ENCODE assay signal across 26 mouse cellular contexts in genomic region chr6:119996480-119996879, GRCm38 (mm10). TPM values are rescaled to one million over a fixed set of nuclear protein-coding genes. Genes with fewer than 3 reads are reported as not detected.
A peak's percentile ranks its signal among the peaks of the same experiment; 100 is the strongest.
DNase-seq lines count a peak whose midpoint lies in the region; ATAC-seq and TF ChIP-seq lines count a peak whose summit lies in the region.
"Had no signal": no experiment of that assay in that cellular context is flagged by ENCODE, and none has a peak within 500 bp of the region (broad histone marks: within the 10 kb centered on the region; RNA-seq: fewer than 3 reads in every experiment).

No protein-coding gene starts in this region.

- H3K4me2 ChIP-seq in intestine, postnatal 0 days (replicated peaks; ENCODE audit: low read depth), result no peak overlapping the region
- no peak overlapping the region for H3K4me2 ChIP-seq in intestine, embryonic 15.5 days (replicated peaks)
- H3K4me2 ChIP-seq: hindbrain, embryonic 14.5 days; limb, embryonic 15.5 days; liver, embryonic 15.5 days; neural tube, embryonic 13.5 days had no signal

- no peak overlapping the region for H3K4me3 ChIP-seq in intestine, postnatal 0 days (ENCODE audit: low read depth, low read length)
- H3K4me3 ChIP-seq in intestine, embryonic 15.5 days (replicated peaks), result no peak overlapping the region
- H3K4me3 ChIP-seq: embryonic facial prominence, embryonic 10.5 days; heart, embryonic 10.5 days; limb, embryonic 15.5 days; liver, embryonic 15.5 days; midbrain, embryonic 10.5 days; myocyte; neural tube, embryonic 13.5 days had no signal

- no peak for ATAC-seq in intestine, postnatal 0 days
- ATAC-seq in intestine, embryonic 15.5 days, result no peak
- ATAC-seq in megakaryocyte-erythroid progenitor cell, adult 5-6 weeks (replicated peaks; ENCODE audit: low FRiP score, low TSS enrichment, poor library complexity, severe bottlenecking), result 0 out of 2 replicates have a peak, but pooled peaks have one; percentile 37
- ATAC-seq: activated CD4-positive, CD25-positive, alpha-beta regulatory T cell, adult 4 months; inflammation-experienced regulatory T-cells, adult 6 months; midbrain, embryonic 16.5 days had no signal

- H3K9ac ChIP-seq in intestine, postnatal 0 days (ENCODE audit: low read depth, low read length), result no peak overlapping the region
- no peak overlapping the region for H3K9ac ChIP-seq in intestine, embryonic 15.5 days
- H3K9ac ChIP-seq: hindbrain, embryonic 14.5 days; limb, embryonic 15.5 days; liver, embryonic 15.5 days; neural tube, embryonic 13.5 days had no signal

- peak; percentile 4 for DNase-seq in lung, postnatal 36 days
- DNase-seq in lung, postnatal 14 days, result no peak
- DNase-seq in adipocyte (ENCODE audit: low spot score), result peak; percentile 31
- no peak for DNase-seq in adrenal gland, postnatal 14 days
- DNase-seq: adrenal gland, postnatal 10 days; cerebellum, postnatal 10 days; heart, postnatal 4 days; kidney, adult 9 months; kidney, postnatal 25 days; left cerebral cortex, postnatal 4 days; lung, postnatal 4 days; right cerebral cortex, postnatal 4 days had no signal

- H3K4me1 ChIP-seq in intestine, postnatal 0 days (replicated peaks; ENCODE audit: control insufficient read depth, insufficient read depth, low read length), result no peaks in the 10 kb centered on the region
- H3K4me1 ChIP-seq in intestine, embryonic 15.5 days (replicated peaks), result no peaks in the 10 kb centered on the region
- H3K4me1 ChIP-seq: embryonic facial prominence, embryonic 10.5 days; heart, embryonic 10.5 days; limb, embryonic 15.5 days; midbrain, embryonic 10.5 days; neural tube, embryonic 13.5 days had no signal

- 76% methylated on average over 1 of the region's 1 CpGs for WGBS in intestine, postnatal 0 days
- WGBS in intestine, embryonic 15.5 days, result 76% methylated on average over 1 of the region's 1 CpGs

- no peaks in the 10 kb centered on the region for H3K27me3 ChIP-seq in intestine, postnatal 0 days (replicated peaks; ENCODE audit: control insufficient read depth, insufficient read depth, low read length)
- H3K27me3 ChIP-seq in intestine, embryonic 15.5 days (replicated peaks), result no peaks in the 10 kb centered on the region
- H3K27me3 ChIP-seq: limb, embryonic 15.5 days; liver, embryonic 15.5 days; neural tube, embryonic 13.5 days had no signal

- H3K36me3 ChIP-seq in intestine, postnatal 0 days (ENCODE audit: control insufficient read depth, insufficient read depth), result peaks cover 8% of the 10 kb centered on the region; the same call in 1 of the 2 replicates
- H3K36me3 ChIP-seq in intestine, embryonic 15.5 days, result no peaks in the 10 kb centered on the region

- H3K9me3 ChIP-seq in intestine, postnatal 0 days (ENCODE audit: control insufficient read depth), result no peaks in the 10 kb centered on the region
- no peaks in the 10 kb centered on the region for H3K9me3 ChIP-seq in intestine, embryonic 15.5 days
- H3K9me3 ChIP-seq: embryonic facial prominence, embryonic 10.5 days; heart, embryonic 10.5 days; limb, embryonic 15.5 days; liver, embryonic 15.5 days; midbrain, embryonic 10.5 days; neural tube, embryonic 13.5 days had no signal

- no peak overlapping the region for H3K27ac ChIP-seq in intestine, postnatal 0 days (ENCODE audit: low read depth, low read length)
- H3K27ac ChIP-seq in intestine, embryonic 15.5 days, result no peak overlapping the region
- H3K27ac ChIP-seq: embryonic facial prominence, embryonic 10.5 days; heart, embryonic 10.5 days; hindbrain, embryonic 14.5 days; limb, embryonic 15.5 days; liver, embryonic 15.5 days; midbrain, embryonic 10.5 days; neural tube, embryonic 13.5 days had no signal

- TF ChIP-seq CTCF in intestine, postnatal 0 days (IDR thresholded peaks at IDR 0.05; ENCODE audit: low read depth), result peak; percentile 41

RNA-seq across cellular contexts. Expression of gene Wnk1, which starts 42.0 kb away (rescaled TPM):
- polyA plus RNA-seq in intestine, postnatal 0 days (2015; fragmentation: Nextera tagmentation; extraction: Ambion mirVana), result 36.9 and 40.6 TPM in 2 replicates
- polyA plus RNA-seq in intestine, embryonic 15.5 days (2015; fragmentation: Nextera tagmentation; extraction: Ambion mirVana), result 39.5 and 42.6 TPM in 2 replicates
- total RNA-seq in megakaryocyte-erythroid progenitor cell, adult 5-6 weeks (2014; fragmentation: Nextera tagmentation), result 268 and 306 TPM in 2 replicates
- 123 and 192 TPM in 2 replicates for total RNA-seq in megakaryocyte-erythroid progenitor cell, adult 5-6 weeks (2017)
- 183 and 192 TPM in 2 replicates for total RNA-seq in adrenal gland, postnatal 14 days (2021)

Comparison
In these comparisons a context has a peak if more than half of its experiments do, and no peak if none do; other contexts are left out.
1. DNase-seq: peak in lung, postnatal 36 days (single experiment) and adipocyte (single experiment); none in lung, postnatal 14 days (single experiment) and adrenal gland, postnatal 14 days (single experiment).